Mouse (Mus musculus): ENCODE measurements around the gene Ifit3.
"Not testable (repeated sequence)": the region's sequence is repeated elsewhere in the genome, so short reads cannot be mapped to it uniquely, and the experiment has no call there.

Gene Ifit3

DNA sequence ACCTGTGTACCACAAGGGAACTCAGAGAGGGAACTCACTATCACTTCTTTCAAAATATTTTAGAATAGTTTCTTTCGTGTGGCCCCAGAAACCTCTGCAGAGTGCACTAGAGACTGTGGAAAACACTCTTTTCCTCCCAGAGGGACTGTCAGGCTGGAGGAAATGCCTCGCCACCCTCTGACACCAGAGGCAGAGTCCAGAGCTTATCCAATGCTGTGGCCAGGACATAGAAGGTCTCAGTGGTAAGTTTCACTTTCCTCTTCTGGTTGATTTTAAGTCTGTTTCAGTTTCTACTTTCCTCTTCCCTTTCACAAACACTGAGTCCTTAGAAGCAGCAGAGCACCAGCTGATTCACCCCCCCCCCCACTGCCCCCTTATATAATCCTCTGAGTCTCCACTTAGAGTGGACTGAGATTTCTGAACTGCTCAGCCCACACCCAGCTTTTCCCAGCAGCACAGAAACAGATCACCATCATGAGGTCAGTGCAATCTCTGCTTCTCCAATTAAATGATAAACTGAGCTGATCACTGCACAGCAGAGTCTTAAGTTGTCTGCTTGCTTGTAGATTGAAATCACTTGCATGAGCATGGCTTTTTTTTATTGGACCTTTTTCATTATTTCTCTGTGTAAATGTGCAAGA is at the start of gene Ifit3:
Gene Ifit3, plus strand, starts transcription at position 406 of the 641 bp plus-strand sequence.
- peak; percentile 52 to 80 for DNase-seq

GRCm38 (mm10) chr19:34539422-34539821 is 43.9 kb upstream of the Ifit3 start:
- no peak for DNase-seq

- no peak for DNase-seq
Observed at GRCm38 (mm10) chr19:34546211-34546610, 37.1 kb upstream of the Ifit3 start.

- peak; percentile 81 to 94 for DNase-seq
Observed at GRCm38 (mm10) chr19:34547976-34548375, 35.4 kb upstream of the Ifit3 start.

DNA sequence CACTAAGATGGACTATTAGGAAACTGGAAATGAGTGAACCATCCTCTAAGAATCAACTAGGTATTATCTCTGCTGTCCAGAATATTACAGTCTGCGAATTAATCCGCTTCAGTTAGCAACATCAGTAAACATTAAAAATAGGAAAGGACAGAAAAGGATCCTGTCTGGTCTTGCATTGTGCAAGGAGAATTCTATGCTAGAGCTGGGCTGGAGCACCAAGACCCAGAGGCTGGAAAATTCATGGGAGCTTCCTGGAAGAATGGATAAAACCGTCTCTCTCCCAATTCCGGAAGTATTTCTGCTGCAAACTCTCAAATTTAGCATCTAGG is 33.2 kb upstream of the Ifit3 start:
- DNase-seq: no peak

- peak; percentile 83 to 86 for DNase-seq
Observed at GRCm38 (mm10) chr19:34550534-34551223, 32.7 kb upstream of the Ifit3 start, which contains the start of gene Ifit2. Gene Ifit2 (plus strand): TSS chr19:34550694.

DNA sequence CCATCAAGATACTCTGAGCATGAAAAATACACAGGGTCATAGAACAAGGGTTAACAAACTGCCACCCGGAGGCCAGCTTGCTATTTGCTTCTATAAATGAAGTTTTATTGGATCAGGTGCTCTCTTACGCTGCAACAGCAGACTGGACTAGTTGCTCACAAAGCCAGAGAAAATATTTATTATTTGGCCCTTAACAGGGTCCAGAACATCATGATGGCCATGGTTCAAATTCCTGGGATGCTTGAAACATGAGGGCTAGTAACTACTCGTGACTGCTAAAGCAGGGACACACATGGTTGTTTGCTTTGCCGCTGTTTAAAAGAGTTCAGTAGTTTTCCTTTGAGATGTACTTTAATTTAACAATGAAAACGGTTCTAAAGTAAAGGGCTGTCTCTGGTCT is 31.4 kb upstream of the Ifit3 start:
- peak; percentile 51 for DNase-seq

- DNase-seq: peak; percentile 16 to 42
Observed at GRCm38 (mm10) chr19:34553021-34553420, 30.3 kb upstream of the Ifit3 start.

GRCm38 (mm10) chr19:34553522-34553921 is 29.8 kb upstream of the Ifit3 start:
- no peak for DNase-seq

DNA sequence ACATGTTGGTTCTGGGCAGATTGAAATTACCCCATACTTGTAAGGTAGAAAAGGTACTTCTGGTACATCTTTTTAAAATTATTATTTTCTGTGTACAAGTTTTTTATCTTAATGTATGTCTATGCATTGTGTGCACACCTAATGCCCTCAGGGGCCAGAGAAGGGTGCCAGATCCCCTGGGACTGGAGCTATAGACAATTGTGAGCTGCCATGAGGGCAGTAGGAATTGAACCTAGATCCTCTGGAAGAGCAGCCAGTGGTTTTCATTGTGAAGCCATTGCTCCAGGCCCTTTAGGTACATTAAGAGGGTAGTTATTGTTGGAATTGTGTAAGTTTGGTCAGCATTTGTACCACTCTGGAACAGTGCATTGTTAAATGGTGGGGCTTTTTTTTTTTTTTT is 29.3 kb upstream of the Ifit3 start:
- DNase-seq: no peak

GRCm38 (mm10) chr19:34556621-34557020 is 26.7 kb upstream of the Ifit3 start:
- DNase-seq: peak in 1 of 2 experiments; percentile 16

- no peak for DNase-seq
Observed at GRCm38 (mm10) chr19:34562556-34562955, 20.8 kb upstream of the Ifit3 start.

DNA sequence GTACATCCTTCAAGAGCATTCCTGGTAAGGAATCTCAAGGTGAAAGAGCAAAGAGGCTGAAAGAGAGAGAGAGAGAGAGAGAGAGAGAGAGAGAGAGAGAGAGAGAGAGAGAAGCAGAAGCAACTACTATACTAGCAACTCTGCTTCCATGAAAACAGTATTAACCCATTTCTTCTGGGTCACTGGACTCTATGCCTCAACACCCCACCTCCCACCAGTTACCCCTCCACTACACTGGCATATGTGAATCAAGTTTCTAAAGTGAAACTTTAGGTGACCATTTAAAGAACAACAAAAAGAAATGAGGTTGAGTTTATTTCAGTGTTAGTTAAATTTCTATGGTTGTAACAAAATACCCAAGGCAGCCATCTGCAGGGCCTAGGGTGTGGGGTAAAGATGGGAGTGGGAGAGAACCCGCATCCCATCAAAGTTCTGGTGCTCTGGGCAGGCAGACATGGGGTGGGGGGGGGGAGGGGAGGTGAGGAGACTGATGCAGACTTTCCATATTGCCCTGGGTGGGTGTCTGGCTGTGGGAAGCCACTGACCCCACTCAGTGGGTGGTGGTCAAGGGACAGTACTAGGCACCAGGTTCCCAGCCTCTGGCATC is 17.1 kb upstream of the Ifit3 start:
- no peak for DNase-seq

GRCm38 (mm10) chr19:34568988-34569895 is 14.1 kb upstream of the Ifit3 start:
- peak; percentile 35 to 45 for DNase-seq

DNA sequence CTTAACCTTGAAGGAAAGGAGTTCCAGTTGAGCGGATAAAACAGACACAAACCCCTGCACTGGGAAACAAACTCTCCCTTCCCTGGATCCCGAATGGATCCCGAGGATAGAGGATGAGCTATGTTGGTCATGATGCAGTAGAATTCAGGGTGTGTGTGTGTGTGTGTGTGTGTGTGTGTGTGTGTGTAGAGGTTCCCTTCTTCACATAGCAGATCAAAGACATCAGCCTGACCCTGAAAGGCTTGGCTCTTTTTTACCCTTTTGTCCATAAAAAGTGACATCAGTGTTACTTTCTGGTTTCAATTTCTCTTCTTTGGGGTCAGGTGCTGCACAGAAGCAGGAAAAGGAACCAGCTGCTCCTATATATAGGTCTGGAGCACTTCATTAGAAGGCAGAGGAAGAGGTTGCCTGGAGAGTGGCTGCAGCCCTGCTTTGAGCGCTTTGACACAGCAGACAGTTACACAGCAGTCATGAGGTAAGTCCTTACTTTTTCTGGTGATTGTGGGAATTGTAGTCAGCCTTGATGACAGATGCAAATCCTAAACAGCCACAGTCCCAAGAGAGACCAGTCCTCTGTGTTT is 13.3 kb upstream of the Ifit3 start:
- peak in 1 of 2 experiments; percentile 52 for DNase-seq

DNA sequence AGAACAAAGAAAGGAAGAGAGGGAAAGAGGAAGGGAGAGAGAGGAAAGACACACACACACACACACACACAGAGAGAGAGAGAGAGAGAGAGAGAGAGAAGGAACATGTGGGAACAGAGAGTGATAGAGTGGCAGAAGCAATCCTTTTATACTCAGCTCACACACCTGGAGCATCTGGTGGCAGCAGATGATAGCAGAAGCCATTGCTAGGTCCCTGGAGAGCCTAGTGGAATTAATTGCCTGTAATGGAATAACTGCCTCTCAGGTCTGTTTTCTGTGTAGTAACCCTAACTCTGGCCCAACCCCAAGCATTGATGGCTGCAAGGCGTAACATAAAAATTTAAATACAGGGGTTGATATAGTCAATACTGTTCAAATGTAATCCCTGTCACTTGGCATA is 12.3 kb upstream of the Ifit3 start:
- no peak for DNase-seq

GRCm38 (mm10) chr19:34573650-34574049 is 9.7 kb upstream of the Ifit3 start:
- no peak for DNase-seq

- DNase-seq: no peak
Observed at GRCm38 (mm10) chr19:34577121-34577520, 6.2 kb upstream of the Ifit3 start.

DNA sequence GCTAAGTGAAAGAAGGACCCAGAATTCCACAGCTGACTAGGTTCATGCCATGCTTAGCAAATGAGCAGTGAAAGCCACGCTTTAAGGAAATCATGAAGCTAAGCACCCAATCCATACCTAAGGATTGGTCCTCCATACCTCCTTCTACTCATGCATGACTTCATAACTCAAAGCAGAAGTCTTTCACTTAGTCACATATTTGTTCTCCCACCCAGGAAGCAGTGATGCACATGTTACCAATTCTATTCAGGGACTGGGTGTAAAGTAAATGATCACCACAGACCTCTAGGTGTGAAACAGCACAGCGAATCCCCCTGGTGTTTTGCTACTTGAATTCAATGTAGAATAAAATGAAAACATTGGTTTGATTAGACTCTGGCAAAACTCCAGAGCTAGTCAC is 635 bp upstream of the Ifit3 start:
- DNase-seq: not testable (repeated sequence)

GRCm38 (mm10) chr19:34585740-34586458 is 2.6 kb downstream of the Ifit3 start:
- not testable (repeated sequence) for DNase-seq

DNA sequence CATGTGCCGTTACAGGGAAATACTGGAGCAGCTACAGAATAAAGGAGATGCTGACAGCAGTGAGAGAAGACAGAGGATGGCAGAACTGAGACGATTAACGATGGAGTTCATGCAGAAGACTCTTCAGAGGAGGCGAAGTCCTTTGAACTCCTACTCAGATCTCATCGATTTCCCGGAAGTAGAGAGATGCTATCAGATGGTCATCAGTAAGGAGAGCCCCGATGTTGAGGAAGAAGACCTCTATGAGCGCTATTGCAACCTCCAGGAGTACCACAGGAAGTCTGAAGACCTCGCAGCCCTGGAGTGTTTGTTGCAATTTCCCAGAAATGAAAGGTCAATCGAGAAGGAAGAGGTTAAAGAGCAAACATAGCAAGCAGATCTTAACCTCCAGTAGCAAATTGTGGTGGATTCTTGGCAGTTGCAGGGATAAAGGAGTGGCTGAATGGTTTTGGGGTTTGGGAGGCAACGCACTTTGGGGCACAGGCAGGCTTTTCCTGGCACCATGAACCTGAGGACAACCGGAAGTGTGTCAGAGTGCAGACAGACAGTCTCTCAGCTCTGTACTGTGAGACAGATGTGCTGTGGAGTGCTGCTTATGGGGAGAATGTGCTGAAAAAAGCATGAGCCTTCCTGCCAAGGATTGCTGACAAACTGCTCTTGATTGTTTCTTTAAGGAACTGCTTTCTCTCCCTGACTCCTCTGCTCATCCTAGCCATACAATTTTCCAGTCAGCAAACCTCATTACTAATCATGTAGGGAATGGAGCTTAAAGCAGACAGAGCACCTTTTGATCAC is 4.8 kb downstream of the Ifit3 start:
- not testable (repeated sequence) for DNase-seq

Data from kidney, postnatal 25 days (tissue).